Mouse (Mus musculus) frontal cortex, postnatal 10 days (tissue): ENCODE data around the gene Npas1.

ENCODE experiments used
- DNase-seq, 2 experiments: peaks; one replicate each; pipeline ENCODE4 v3.0.0; 2022; ENCODE audit warnings: low spot score in 2 of 2, mixed read lengths in 1 of 2

Gene Npas1

GRCm38 (mm10) chr7:16471549-16471948, 6.0 kb downstream of the Npas1 start:
- no peak for DNase-seq

- no peak for DNase-seq
Observed at GRCm38 (mm10) chr7:16468115-16468514, 9.4 kb downstream of the Npas1 start.

- DNase-seq = no peak
Observed at GRCm38 (mm10) chr7:16466565-16466964, 11.0 kb downstream of the Npas1 start.

- no peak for DNase-seq
Observed at GRCm38 (mm10) chr7:16465568-16465967, 12.0 kb downstream of the Npas1 start.

GRCm38 (mm10) chr7:16465160-16465559, 12.4 kb downstream of the Npas1 start:
- DNase-seq = peak in 1 of 2 experiments; percentile 59

GRCm38 (mm10) chr7:16463214-16463613, 14.3 kb downstream of the Npas1 start:
- peak in 1 of 2 experiments; percentile 82 for DNase-seq

- no peak for DNase-seq
Observed at GRCm38 (mm10) chr7:16461705-16462104, 15.8 kb downstream of the Npas1 start.

GRCm38 (mm10) chr7:16461151-16461550, 16.4 kb downstream of the Npas1 start:
- DNase-seq = no peak

- no peak for DNase-seq
Observed at GRCm38 (mm10) chr7:16460566-16460965, 17.0 kb downstream of the Npas1 start.

GRCm38 (mm10) chr7:16456289-16456688, 21.2 kb downstream of the Npas1 start:
- DNase-seq = no peak

GRCm38 (mm10) chr7:16455016-16455415, 22.5 kb downstream of the Npas1 start:
- no peak for DNase-seq

- peak in 1 of 2 experiments; percentile 57 for DNase-seq
Observed at GRCm38 (mm10) chr7:16453118-16453711, 24.3 kb downstream of the Npas1 start.

- DNase-seq = peak; percentile 87 to 92
Observed at GRCm38 (mm10) chr7:16452587-16453073, 24.9 kb downstream of the Npas1 start, which contains the start of gene Tmem160. TSS of gene Tmem160 (plus strand) at chr7:16452779.

- DNase-seq = no peak
Observed at GRCm38 (mm10) chr7:16451656-16452055, 25.9 kb downstream of the Npas1 start.

- no peak for DNase-seq
Observed at GRCm38 (mm10) chr7:16441241-16441640, 36.3 kb downstream of the Npas1 start.

- no peak for DNase-seq
Observed at GRCm38 (mm10) chr7:16435088-16435487, 42.4 kb downstream of the Npas1 start.

GRCm38 (mm10) chr7:16433352-16433971, 44.1 kb downstream of the Npas1 start:
- no peak for DNase-seq

GRCm38 (mm10) chr7:16426129-16426729, 51.3 kb downstream of the Npas1 start:
- peak in 1 of 2 experiments; percentile 68 for DNase-seq

- DNase-seq = no peak
Observed at GRCm38 (mm10) chr7:16425721-16426120, 51.8 kb downstream of the Npas1 start.

GRCm38 (mm10) chr7:16423731-16424130, 53.8 kb downstream of the Npas1 start:
- DNase-seq = no peak

- DNase-seq = no peak
Observed at GRCm38 (mm10) chr7:16422222-16422856, 55.2 kb downstream of the Npas1 start.

GRCm38 (mm10) chr7:16420493-16421118, 56.9 kb downstream of the Npas1 start:
- no peak for DNase-seq
